Mouse (Mus musculus): ENCODE measurements around the gene Stk17b.
"Not testable (repeated sequence)": the region's sequence is repeated elsewhere in the genome, so short reads cannot be mapped to it uniquely, and the experiment has no call there.

The Stk17b gene

GRCm38 (mm10) chr1:53782079-53782478 is 2.9 kb downstream of the Stk17b start:
- DNase-seq (ENCODE audit: low spot score), result no peak

- DNase-seq (ENCODE audit: low spot score), result no peak
These were observed 3.7 kb downstream of the Stk17b start for GRCm38 (mm10) chr1:53781311-53781710.

GRCm38 (mm10) chr1:53776176-53776905 is 8.7 kb downstream of the Stk17b start:
- DNase-seq (ENCODE audit: low spot score), result no peak

GRCm38 (mm10) chr1:53775545-53775944 is 9.5 kb downstream of the Stk17b start:
- no peak for DNase-seq (ENCODE audit: low spot score)

- no peak for DNase-seq (ENCODE audit: low spot score)
These were observed 10.0 kb downstream of the Stk17b start for GRCm38 (mm10) chr1:53775036-53775435.

- DNase-seq (ENCODE audit: low spot score), result no peak
These were observed 10.5 kb downstream of the Stk17b start for GRCm38 (mm10) chr1:53774571-53774970.

GRCm38 (mm10) chr1:53773994-53774393 is 11.0 kb downstream of the Stk17b start:
- peak; percentile 17 for DNase-seq (ENCODE audit: low spot score)

GRCm38 (mm10) chr1:53772967-53773366 is 12.1 kb downstream of the Stk17b start:
- no peak for DNase-seq (ENCODE audit: low spot score)

GRCm38 (mm10) chr1:53771476-53771875 is 13.5 kb downstream of the Stk17b start:
- DNase-seq (ENCODE audit: low spot score), result no peak

- no peak for DNase-seq (ENCODE audit: low spot score)
These were observed 18.9 kb downstream of the Stk17b start for GRCm38 (mm10) chr1:53766112-53766511.

GRCm38 (mm10) chr1:53757316-53757715 is 27.7 kb downstream of the Stk17b start:
- no peak for DNase-seq (ENCODE audit: low spot score)

- DNase-seq (ENCODE audit: low spot score), result not testable (repeated sequence)
These were observed 31.5 kb downstream of the Stk17b start for GRCm38 (mm10) chr1:53753501-53753900.

- no peak for DNase-seq (ENCODE audit: low spot score)
These were observed 33.9 kb downstream of the Stk17b start for GRCm38 (mm10) chr1:53751144-53751543.

- DNase-seq (ENCODE audit: low spot score), result not testable (repeated sequence)
These were observed 34.3 kb downstream of the Stk17b start for GRCm38 (mm10) chr1:53750697-53751096.

- DNase-seq (ENCODE audit: low spot score), result not testable (repeated sequence)
These were observed 35.1 kb downstream of the Stk17b start for GRCm38 (mm10) chr1:53749881-53750385.

- DNase-seq (ENCODE audit: low spot score), result no peak
These were observed 36.5 kb downstream of the Stk17b start for GRCm38 (mm10) chr1:53748571-53748970.

- DNase-seq (ENCODE audit: low spot score), result no peak
These were observed 39.0 kb downstream of the Stk17b start for GRCm38 (mm10) chr1:53746001-53746400.

- no peak for DNase-seq (ENCODE audit: low spot score)
These were observed 43.1 kb downstream of the Stk17b start for GRCm38 (mm10) chr1:53741742-53742458.

GRCm38 (mm10) chr1:53740777-53741336 is 44.2 kb downstream of the Stk17b start:
- no peak for DNase-seq (ENCODE audit: low spot score)

GRCm38 (mm10) chr1:53740077-53740776 is 44.8 kb downstream of the Stk17b start:
- DNase-seq (ENCODE audit: low spot score), result not testable (repeated sequence)

GRCm38 (mm10) chr1:53736583-53736982 is 48.4 kb downstream of the Stk17b start:
- no peak for DNase-seq (ENCODE audit: low spot score)

All from layer of hippocampus, adult 9-10 months (tissue).